Mouse (Mus musculus) liver, adult 2 months (tissue): ENCODE measurements around the gene Def6.

Experiments
- CTCF ChIP-seq: fragments of 200-500 bp; IDR thresholded peaks from 2 replicates; pipeline ENCODE4 v1.5.1; 2011; ENCODE audit warnings: low read depth, low read length, control low read depth
- POLR2A ChIP-seq: fragments of 200-500 bp; IDR thresholded peaks from 2 replicates; pipeline ENCODE4 v1.6.1; 2011; ENCODE audit warnings: low read length, control low read depth; ENCODE audit not compliant: insufficient read depth; ENCODE audit errors: extremely low read depth

DNA sequence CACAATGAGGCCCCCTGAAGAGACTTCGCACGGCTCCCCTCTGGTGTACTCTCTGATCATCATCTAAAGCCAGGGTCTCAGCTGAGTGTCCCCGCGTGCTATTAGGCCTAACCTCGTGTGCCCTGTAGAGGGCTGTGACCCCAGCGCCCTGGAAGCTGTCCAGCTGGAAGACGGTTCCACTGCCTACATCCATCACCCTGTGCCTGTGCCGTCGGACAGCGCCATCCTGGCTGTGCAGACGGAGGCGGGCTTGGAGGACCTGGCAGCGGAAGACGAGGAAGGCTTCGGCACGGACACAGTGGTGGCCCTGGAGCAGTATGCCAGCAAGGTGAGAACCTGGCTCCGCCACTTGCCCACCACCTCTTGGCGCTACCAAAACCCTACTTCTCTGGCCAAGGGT lies 9.9 kb upstream of the Def6 start:
- TF ChIP-seq CTCF (no peak), POLR2A (no peak)
